Mouse (Mus musculus) thymus, postnatal 4 days (tissue): Measurements from ENCODE around the gene Rhag.
A peak's percentile ranks its signal among the peaks of the same experiment; 100 is the strongest.

Experiments used
- DNase-seq: peaks from one replicate; pipeline ENCODE4 v3.0.0; 2021

Rhag gene

DNA sequence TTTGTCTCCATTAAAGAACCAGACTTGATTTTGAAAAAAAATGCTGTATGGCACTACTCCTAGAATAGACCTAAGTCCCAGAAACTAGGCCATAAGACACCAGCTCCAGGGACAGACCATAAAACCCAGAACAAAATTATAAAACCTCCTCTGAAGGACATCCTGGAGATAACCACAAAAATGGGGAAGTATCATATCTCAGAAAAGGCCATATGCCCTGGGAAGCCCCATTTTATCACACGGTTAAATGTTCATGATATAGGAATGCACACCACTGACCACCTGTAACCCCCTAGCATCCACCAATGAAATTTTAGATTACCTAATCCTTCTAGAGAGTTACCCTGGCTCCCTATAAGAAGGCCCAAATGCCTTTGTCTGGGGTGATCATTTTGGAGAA, 64.6 kb downstream of the Rhag start:
- no peak for DNase-seq

DNA sequence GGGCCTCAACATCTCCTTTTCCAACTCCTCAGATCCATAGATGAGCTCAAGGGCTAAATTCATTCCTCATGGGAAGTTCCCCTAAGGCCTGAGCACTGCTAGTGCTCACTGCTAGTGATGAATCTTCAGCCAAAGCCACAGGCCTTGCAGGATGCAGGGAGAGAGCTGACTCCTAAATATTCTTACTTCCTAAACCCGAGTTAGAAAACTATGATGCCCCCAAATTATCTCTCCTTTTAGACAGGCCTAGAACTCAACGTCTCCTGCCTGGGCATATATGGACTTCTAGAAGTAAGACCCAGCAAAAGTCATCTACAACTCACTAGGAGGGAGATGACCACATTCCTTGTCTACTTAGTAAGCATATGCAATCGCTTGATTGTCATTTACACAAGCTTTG, 66.8 kb downstream of the Rhag start:
- no peak for DNase-seq

DNA sequence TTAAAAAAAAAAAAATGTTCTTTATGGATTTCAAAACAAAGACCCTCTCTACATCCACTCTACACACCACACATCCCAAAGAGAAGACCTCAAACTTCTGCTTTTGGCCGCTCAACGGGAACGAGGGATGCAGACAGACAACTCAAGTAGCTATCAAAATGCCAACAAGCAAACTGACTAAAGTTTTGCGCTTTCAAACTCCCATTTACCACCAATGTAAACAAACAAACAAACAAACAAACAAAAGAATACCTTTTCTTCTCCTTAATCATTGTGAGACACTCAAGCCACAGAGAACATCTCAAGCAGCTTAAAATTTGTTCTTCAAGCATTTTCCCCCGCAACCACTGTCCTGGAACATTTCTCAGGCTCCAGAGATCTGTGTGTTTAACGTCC, 68.6 kb downstream of the Rhag start:
- no peak for DNase-seq

DNA sequence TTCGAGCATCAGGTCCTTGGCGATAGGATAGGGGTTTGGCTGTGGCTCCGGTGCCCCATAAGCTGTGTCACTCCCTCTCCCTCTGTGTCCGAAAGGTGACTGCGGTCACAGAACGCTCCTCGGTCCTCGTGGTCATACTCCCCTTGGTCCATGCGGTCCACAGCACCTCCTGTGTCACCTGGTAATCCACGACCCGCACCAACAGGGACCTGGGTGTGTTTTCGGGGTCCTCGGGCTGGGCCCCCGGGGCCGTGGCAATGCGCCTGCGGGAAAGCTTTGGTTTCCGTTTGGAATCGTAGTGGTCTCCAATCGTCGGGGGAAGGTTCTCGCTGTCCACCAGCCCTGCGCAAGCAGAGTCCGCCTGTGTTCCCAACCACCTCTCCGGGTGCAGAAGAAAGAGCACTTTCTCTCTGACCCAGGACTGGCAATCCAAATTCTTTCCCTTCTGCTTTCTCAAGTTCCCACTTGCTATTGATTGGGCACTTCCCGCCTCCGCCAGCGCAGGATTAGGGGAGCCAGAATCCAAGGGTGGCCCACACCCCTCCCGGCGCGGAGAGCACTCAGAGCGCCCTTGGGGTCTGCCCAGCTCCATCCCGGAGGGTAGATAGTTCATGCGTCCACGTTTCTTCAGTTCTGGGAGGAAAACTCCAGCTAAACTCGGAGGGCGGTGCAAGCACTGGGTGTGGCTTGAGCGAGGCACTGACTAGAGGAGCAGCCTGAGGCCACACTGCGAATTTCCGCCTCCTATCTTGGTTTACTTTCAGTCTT, 69.2 kb downstream of the Rhag start, which contains the start of gene 9130008F23Rik:
9130008F23Rik (minus strand) TSS at position 636 of the 768 bp plus-strand sequence.
- peak; percentile 4 for DNase-seq

DNA sequence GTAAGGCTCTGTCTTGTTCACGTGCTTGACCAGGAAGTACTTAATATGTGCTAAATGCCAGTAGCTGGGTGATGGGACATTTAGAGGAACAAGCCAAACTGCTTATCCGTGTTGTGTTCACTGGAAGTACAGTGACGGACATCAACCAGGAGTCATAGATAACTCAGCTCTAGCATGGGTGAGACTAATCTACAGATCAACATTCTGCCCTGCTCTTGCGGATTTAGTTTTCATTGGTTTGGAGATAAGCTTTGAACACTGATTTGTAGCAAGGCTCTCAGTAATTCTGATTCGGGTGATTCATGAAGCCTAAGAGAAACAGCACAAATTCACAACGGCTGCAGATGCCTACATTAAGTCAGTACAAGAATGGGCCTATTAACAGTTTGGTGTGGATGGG, 71.2 kb downstream of the Rhag start:
- DNase-seq: no peak

DNA sequence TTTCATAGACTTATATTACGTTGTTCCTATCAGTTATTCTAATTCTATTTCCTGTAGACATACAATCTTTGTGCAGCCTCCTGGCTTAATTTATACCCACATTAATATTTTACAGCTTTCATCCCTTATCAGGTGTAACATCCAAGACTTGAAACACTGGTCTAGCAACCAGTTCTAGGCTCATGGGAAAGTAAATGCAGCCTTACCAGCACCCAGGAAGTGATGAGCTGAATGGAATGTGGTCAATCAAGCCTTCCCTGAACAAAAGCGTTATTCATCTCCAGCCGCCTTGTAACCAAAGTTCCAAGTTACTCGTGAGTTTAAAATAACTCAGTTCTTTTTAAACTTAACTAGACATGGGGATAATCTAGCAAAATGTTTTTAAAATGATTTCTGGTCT, 74.2 kb downstream of the Rhag start:
- no peak for DNase-seq

DNA sequence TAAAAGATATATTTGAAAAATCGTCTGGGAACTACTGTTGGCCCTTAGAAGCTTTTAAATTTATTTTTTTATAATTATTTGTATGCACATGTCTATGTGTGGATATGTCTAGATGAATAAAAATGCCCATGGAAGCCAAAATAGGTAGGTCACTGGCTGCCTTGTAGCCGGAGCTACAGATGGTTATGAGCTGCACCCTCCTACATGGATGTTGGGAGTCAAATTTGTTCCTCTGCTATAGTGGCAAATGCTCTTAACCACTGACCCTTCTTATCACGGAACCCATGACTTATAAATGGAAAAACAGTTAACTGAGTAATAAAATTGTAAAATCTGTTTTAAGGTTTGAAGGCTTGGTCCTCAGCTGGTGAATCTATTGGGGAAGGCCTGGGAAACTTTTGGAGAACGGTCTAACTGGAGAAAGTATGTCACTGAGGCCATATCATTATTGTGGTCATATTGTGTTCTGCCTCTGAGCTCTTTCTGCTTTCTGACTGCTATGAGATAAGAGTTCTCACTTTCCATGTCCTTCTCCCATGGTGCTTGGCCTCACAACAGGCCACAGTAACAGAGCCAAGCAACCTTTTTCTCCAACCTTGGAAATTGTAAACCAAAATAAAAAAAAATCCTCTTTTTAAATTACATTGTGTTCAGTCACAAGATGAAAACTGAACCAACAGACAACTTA, 77.1 kb downstream of the Rhag start:
- no peak for DNase-seq
